Mouse (Mus musculus) myocyte (in vitro differentiated cells): ENCODE results near the gene Rcor1. TPM values are rescaled to one million over a fixed set of nuclear protein-coding genes. Genes with fewer than 3 reads are reported as not detected.

Experiments used
- H3K27me3 ChIP-seq: one replicate; pipeline ENCODE4 v1.6.1; 2011; ENCODE audit not compliant: control insufficient read depth, insufficient read depth, insufficient read length
- H3K36me3 ChIP-seq: one replicate; pipeline ENCODE4 v1.6.1; 2011; ENCODE audit not compliant: control insufficient read depth, insufficient read depth
- H3K4me2 ChIP-seq: one replicate; pipeline ENCODE4 v1.6.1; 2011; ENCODE audit warnings: low read depth, control low read depth
- H3K4me3 ChIP-seq: one replicate; pipeline ENCODE4 v1.5.1; 2011; ENCODE audit warnings: mild to moderate bottlenecking, control low read depth, moderate library complexity
- H3K79me2 ChIP-seq: one replicate; pipeline ENCODE4 v1.6.1; 2011; ENCODE audit not compliant: control insufficient read depth, insufficient read depth
- H3ac ChIP-seq: one replicate; pipeline ENCODE4 v1.6.1; 2011; ENCODE audit not compliant: control insufficient read depth, insufficient read length
- CEBPB ChIP-seq: IDR thresholded peaks from 2 replicates; pipeline ENCODE4 v1.6.1; 2011; ENCODE audit warnings: mild to moderate bottlenecking, moderate library complexity; ENCODE audit not compliant: poor library complexity, insufficient read depth, severe bottlenecking
- E2F4 ChIP-seq: IDR thresholded peaks from one replicate; pipeline ENCODE4 v1.6.1; 2011; ENCODE audit warnings: mild to moderate bottlenecking, control low read depth, moderate library complexity; ENCODE audit not compliant: insufficient read depth
- MAX ChIP-seq: IDR thresholded peaks from one replicate; pipeline ENCODE4 v1.6.1; 2011; ENCODE audit warnings: low read depth, mild to moderate bottlenecking, control low read depth
- MYOD1 ChIP-seq, 3 experiments: IDR thresholded peaks; one replicate each; pipeline ENCODE4 v1.6.1; 2011; ENCODE audit warnings: control low read depth in 2 of 3, low read depth in 2 of 3, mild to moderate bottlenecking in 2 of 3, moderate library complexity in 1 of 3; ENCODE audit not compliant: insufficient read length in 2 of 3, control insufficient read depth in 1 of 3
- MYOG ChIP-seq, 3 experiments: IDR thresholded peaks; one replicate each; pipeline ENCODE4 v1.6.1; 2011; ENCODE audit warnings: control low read depth in 2 of 3, low read depth in 2 of 3, mild to moderate bottlenecking in 2 of 3; ENCODE audit not compliant: insufficient read length in 2 of 3, control insufficient read depth in 1 of 3, insufficient read depth in 1 of 3
- POLR2A ChIP-seq: IDR thresholded peaks from one replicate; pipeline ENCODE4 v1.6.1; 2011; ENCODE audit warnings: low read depth, mild to moderate bottlenecking, control low read depth, moderate library complexity; ENCODE audit not compliant: insufficient read length
- POLR2AphosphoS2 ChIP-seq: IDR thresholded peaks from one replicate; pipeline ENCODE4 v1.6.1; 2011; ENCODE audit warnings: low read depth, control low read depth; ENCODE audit not compliant: insufficient read length
- REST ChIP-seq: IDR thresholded peaks from one replicate; pipeline ENCODE4 v1.6.1; 2011; ENCODE audit warnings: mild to moderate bottlenecking, control low read depth, moderate library complexity; ENCODE audit not compliant: insufficient read depth, insufficient read length
- SRF ChIP-seq: IDR thresholded peaks from one replicate; pipeline ENCODE4 v1.6.1; 2011; ENCODE audit warnings: low read depth; ENCODE audit not compliant: control insufficient read depth, insufficient read length
- TCF12 ChIP-seq: IDR thresholded peaks from one replicate; pipeline ENCODE4 v1.6.1; 2011; ENCODE audit warnings: mild to moderate bottlenecking, control low read depth; ENCODE audit not compliant: poor library complexity, insufficient read depth, severe bottlenecking
- TCF3 ChIP-seq: IDR thresholded peaks from one replicate; pipeline ENCODE4 v1.6.1; 2011; ENCODE audit warnings: low read depth, control low read depth; ENCODE audit not compliant: insufficient read length
- USF1 ChIP-seq: IDR thresholded peaks from one replicate; pipeline ENCODE4 v1.6.1; 2011; ENCODE audit warnings: low read depth, mild to moderate bottlenecking, control low read depth, moderate library complexity
- polyA plus RNA-seq: library from polyadenylated mRNA; unstranded; fragments of >200 nt; fragmentation: generic; extraction: Trizol; gene quantifications from one replicate; pipeline ENCODE4 v1.2.1, GENCODE M21; 2012; ENCODE audit warnings: missing spikeins

Rcor1 gene
- polyA plus RNA-seq, 1 experiment = 9.4 TPM

GRCm38 (mm10) chr12:111143509-111144063, 104.4 kb downstream of the Rcor1 start:
- Histone ChIP-seq H3K4me3 (no peak overlapping the region), H3K36me3 (no peaks in the 10 kb centered on the region), H3ac (no peak overlapping the region), H3K4me2 (peak overlapping the region; percentile 42), H3K27me3 (no peaks in the 10 kb centered on the region), H3K79me2 (no peaks in the 10 kb centered on the region)
- TF ChIP-seq E2F4 (no peak), POLR2AphosphoS2 (no peak), MYOG (IDR thresholded peaks at IDR 0.05; ENCODE audit: control insufficient read depth in 1 of 3, insufficient read depth in 1 of 3, insufficient read length in 2 of 3, low read depth in 2 of 3) (peak in 1 of 3 experiments; percentile 30), USF1 (no peak), SRF (no peak), POLR2A (no peak), TCF3 (no peak), MYOD1 (IDR thresholded peaks at IDR 0.05; ENCODE audit: control insufficient read depth in 1 of 3, insufficient read length in 2 of 3, low read depth in 2 of 3) (peak in 2 of 3 experiments; percentile 11 to 30)

GRCm38 (mm10) chr12:111144598-111144997, 105.4 kb downstream of the Rcor1 start:
- no peaks in the 10 kb centered on the region for H3K79me2 ChIP-seq
- H3K4me3 ChIP-seq = no peak overlapping the region
- no peak overlapping the region for H3K4me2 ChIP-seq
- H3K27me3 ChIP-seq = no peaks in the 10 kb centered on the region
- H3K36me3 ChIP-seq = no peaks in the 10 kb centered on the region
- H3ac ChIP-seq = no peak overlapping the region
- TF ChIP-seq POLR2A (no peak), MYOG (IDR thresholded peaks at IDR 0.05; ENCODE audit: control insufficient read depth in 1 of 3, insufficient read depth in 1 of 3, insufficient read length in 2 of 3, low read depth in 2 of 3) (no peak), MYOD1 (IDR thresholded peaks at IDR 0.05; ENCODE audit: control insufficient read depth in 1 of 3, insufficient read length in 2 of 3, low read depth in 2 of 3) (no peak), CEBPB (no peak), REST (no peak), E2F4 (no peak), TCF3 (no peak), TCF12 (no peak)

GRCm38 (mm10) chr12:111145269-111145668, 106.1 kb downstream of the Rcor1 start:
- Histone ChIP-seq H3ac (no peak overlapping the region), H3K4me3 (no peak overlapping the region), H3K79me2 (no peaks in the 10 kb centered on the region), H3K36me3 (no peaks in the 10 kb centered on the region), H3K4me2 (no peak overlapping the region), H3K27me3 (no peaks in the 10 kb centered on the region)
- TF ChIP-seq REST (no peak), USF1 (no peak), MAX (no peak), E2F4 (no peak), MYOD1 (IDR thresholded peaks at IDR 0.05; ENCODE audit: control insufficient read depth in 1 of 3, insufficient read length in 2 of 3, low read depth in 2 of 3) (no peak), TCF12 (no peak), POLR2AphosphoS2 (no peak), CEBPB (no peak), MYOG (IDR thresholded peaks at IDR 0.05; ENCODE audit: control insufficient read depth in 1 of 3, insufficient read depth in 1 of 3, insufficient read length in 2 of 3, low read depth in 2 of 3) (no peak), POLR2A (no peak)

GRCm38 (mm10) chr12:111149495-111150235, 110.5 kb downstream of the Rcor1 start:
- no peak overlapping the region for H3K4me2 ChIP-seq
- no peak overlapping the region for H3K4me3 ChIP-seq
- no peaks in the 10 kb centered on the region for H3K79me2 ChIP-seq
- no peaks in the 10 kb centered on the region for H3K36me3 ChIP-seq
- H3ac ChIP-seq = no peak overlapping the region
- no peak for TF ChIP-seq MYOG (IDR thresholded peaks at IDR 0.05; ENCODE audit: control insufficient read depth in 1 of 3, insufficient read depth in 1 of 3, insufficient read length in 2 of 3, low read depth in 2 of 3)
- TF ChIP-seq MAX = no peak
- TF ChIP-seq POLR2AphosphoS2 = no peak
- no peak for TF ChIP-seq SRF
- no peak for TF ChIP-seq E2F4
- H3K27me3 ChIP-seq = no peaks in the 10 kb centered on the region

- Histone ChIP-seq H3K27me3 (no peaks in the 10 kb centered on the region), H3K4me3 (no peak overlapping the region), H3K4me2 (no peak overlapping the region), H3K36me3 (no peaks in the 10 kb centered on the region), H3ac (no peak overlapping the region), H3K79me2 (no peaks in the 10 kb centered on the region)
- TF ChIP-seq TCF3 (no peak), TCF12 (no peak), CEBPB (no peak), MYOD1 (IDR thresholded peaks at IDR 0.05; ENCODE audit: control insufficient read depth in 1 of 3, insufficient read length in 2 of 3, low read depth in 2 of 3) (no peak), SRF (no peak), POLR2AphosphoS2 (no peak), REST (no peak), USF1 (no peak), E2F4 (no peak), POLR2A (no peak), MYOG (IDR thresholded peaks at IDR 0.05; ENCODE audit: control insufficient read depth in 1 of 3, insufficient read depth in 1 of 3, insufficient read length in 2 of 3, low read depth in 2 of 3) (no peak), MAX (no peak)
Measured at GRCm38 (mm10) chr12:111150236-111150596, 111.1 kb downstream of the Rcor1 start.
